Mouse (Mus musculus) cortical plate, adult 2 months (tissue): Measurements from ENCODE around the gene Fam186a. TPM values are rescaled to one million over a fixed set of nuclear protein-coding genes. Genes with fewer than 3 reads are reported as not detected.
"Not testable (repeated sequence)": the region's sequence is repeated elsewhere in the genome, so short reads cannot be mapped to it uniquely, and the experiment has no call there.

Experiments used
- H3K27ac ChIP-seq: fragments of 200-500 bp; 2 replicates; pipeline ENCODE4 v1.5.1; 2012; ENCODE audit warnings: low read length, control low read depth, inconsistent platforms; ENCODE audit not compliant: insufficient read depth
- H3K4me1 ChIP-seq: fragments of 200-500 bp; 2 replicates; pipeline ENCODE4 v1.6.1; 2011; ENCODE audit warnings: low read length; ENCODE audit not compliant: control insufficient read depth, insufficient read depth
- H3K4me3 ChIP-seq: fragments of 200-500 bp; 2 replicates; pipeline ENCODE4 v1.5.1; 2011; ENCODE audit warnings: mild to moderate bottlenecking, low read length, control low read depth; ENCODE audit not compliant: insufficient read depth
- CTCF ChIP-seq: fragments of 200-500 bp; IDR thresholded peaks from 2 replicates; pipeline ENCODE4 v1.5.1; 2011; ENCODE audit warnings: mild to moderate bottlenecking, control low read depth, low read length; ENCODE audit not compliant: insufficient read depth; ENCODE audit errors: extremely low read depth
- POLR2A ChIP-seq: fragments of 200-500 bp; IDR thresholded peaks from 2 replicates; pipeline ENCODE4 v1.6.1; 2011; ENCODE audit warnings: mild to moderate bottlenecking, low read length, control low read depth; ENCODE audit not compliant: insufficient read depth; ENCODE audit errors: extremely low read depth
- polyA plus RNA-seq: library from polyadenylated mRNA; depleted of rRNA; stranded (reverse); fragments of >200 nt; gene quantifications from 2 replicates; pipeline ENCODE4 v1.2.3, GENCODE M21; 2012

Gene Fam186a
- polyA plus RNA-seq, 1 experiment: 0.04 TPM

DNA sequence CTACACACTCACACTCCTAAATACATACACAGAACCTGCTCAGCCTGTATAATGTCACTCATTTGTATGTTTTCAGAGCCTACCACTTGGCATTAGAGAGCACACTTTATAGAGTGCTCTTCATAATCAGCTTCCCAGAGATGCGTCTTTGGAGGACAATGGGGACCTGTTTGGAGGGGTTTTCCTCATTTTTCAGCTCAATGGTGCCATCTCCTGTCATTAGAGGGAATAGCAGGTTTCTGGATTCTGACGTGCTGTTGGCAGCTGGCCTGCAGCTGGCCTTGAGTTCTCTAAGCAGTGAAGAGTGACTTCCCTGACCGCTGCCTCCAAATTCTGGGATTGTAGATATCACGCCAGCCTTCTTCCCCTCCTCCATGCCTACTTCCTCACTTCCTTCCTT is 62.5 kb downstream of the Fam186a start:
- H3K27ac ChIP-seq: no peak overlapping the region
- no peak overlapping the region for H3K4me3 ChIP-seq
- no peaks in the 10 kb centered on the region for H3K4me1 ChIP-seq
- TF ChIP-seq CTCF: peak; percentile 86
- no peak for TF ChIP-seq POLR2A

DNA sequence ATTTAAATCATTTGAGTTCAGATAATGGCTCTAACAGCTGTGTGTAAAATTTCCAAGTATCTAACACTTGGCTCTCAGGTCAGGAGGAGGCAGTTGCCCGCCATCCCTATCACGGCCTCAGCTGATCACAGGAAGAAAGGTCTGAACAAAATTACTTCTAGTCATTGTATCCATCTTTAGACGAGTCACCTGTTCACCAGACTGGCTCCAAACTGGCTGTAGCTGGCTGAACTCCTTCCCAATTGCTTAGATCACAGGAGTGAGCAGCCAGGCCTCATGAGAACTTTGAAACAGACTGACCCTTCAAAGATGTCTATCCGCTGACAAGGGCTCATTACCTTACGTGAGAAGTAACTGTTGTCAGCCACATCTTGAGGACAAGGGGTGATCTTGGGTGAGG is 63.6 kb downstream of the Fam186a start:
- TF ChIP-seq CTCF (no peak), POLR2A (no peak)
- H3K27ac ChIP-seq: no peak overlapping the region

DNA sequence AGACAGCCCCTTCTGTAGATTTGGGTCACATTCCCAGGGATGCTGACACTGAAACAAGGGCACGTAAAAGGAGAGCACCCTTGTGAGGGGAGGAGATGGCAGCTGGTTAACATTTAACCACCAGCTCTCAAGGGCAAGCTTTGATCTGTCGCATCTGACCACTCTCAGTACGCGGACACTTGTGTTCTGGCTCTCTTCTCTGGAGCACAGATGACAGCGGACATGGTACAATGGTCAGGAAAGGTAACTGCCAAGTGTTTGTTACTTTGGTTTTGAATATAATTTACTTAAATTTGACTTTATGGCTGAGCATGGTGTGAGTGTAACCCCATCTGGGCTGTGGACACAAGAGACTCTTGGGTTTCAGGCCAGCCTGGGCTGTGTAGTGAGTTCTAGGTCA is 64.1 kb downstream of the Fam186a start:
- TF ChIP-seq POLR2A: no peak
- TF ChIP-seq CTCF: no peak

More for the DNA sequence above, 63.6 kb downstream of the Fam186a start:
- Histone ChIP-seq H3K4me1 (no peaks in the 10 kb centered on the region), H3K4me3 (no peak overlapping the region)

DNA sequence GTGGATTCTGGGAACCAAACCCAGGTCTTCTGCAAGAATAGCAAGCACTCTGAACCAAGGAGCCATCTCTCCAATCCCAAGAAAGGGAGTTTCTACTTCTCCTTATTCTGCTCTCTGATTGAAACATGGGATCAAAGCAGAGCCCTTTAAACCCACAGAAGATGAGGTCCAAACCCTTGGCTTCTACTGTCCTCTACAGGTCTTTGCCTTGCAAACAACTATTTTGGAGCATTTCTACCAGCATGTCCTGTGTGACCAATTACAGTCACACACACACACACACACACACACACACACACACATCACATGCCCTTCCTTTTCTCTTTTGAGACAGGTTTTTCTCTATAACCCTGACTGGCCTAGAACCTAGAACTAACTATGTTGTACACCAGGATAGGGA is 70.2 kb downstream of the Fam186a start:
- TF ChIP-seq POLR2A (no peak), CTCF (no peak)
- H3K4me1 ChIP-seq: no peaks in the 10 kb centered on the region
- no peak overlapping the region for H3K4me3 ChIP-seq
- no peak overlapping the region for H3K27ac ChIP-seq

More for the DNA sequence above, 64.1 kb downstream of the Fam186a start:
- Histone ChIP-seq H3K4me1 (no peaks in the 10 kb centered on the region), H3K4me3 (no peak overlapping the region), H3K27ac (no peak overlapping the region)

DNA sequence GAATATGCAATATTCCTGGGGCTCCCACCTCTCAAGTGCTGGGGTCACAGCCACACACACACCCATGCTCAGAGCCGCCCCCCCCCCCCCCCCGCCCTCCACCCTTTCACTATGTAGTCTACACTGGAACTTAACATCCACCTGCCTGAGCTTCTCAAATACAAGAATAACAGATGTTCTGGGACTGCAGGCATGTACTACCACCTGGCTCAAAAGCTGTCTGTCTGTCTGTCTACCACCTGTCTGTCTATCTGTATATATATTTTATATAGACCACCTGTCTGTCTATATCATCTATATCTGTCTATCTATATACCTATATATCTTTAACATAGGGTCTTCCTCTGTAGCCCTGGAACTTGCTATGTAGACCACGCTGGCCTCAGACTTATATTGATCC is 75.5 kb downstream of the Fam186a start:
- H3K4me3 ChIP-seq: no peak overlapping the region
- H3K27ac ChIP-seq: no peak overlapping the region
- H3K4me1 ChIP-seq: no peaks in the 10 kb centered on the region
- TF ChIP-seq CTCF (no peak), POLR2A (no peak)

DNA sequence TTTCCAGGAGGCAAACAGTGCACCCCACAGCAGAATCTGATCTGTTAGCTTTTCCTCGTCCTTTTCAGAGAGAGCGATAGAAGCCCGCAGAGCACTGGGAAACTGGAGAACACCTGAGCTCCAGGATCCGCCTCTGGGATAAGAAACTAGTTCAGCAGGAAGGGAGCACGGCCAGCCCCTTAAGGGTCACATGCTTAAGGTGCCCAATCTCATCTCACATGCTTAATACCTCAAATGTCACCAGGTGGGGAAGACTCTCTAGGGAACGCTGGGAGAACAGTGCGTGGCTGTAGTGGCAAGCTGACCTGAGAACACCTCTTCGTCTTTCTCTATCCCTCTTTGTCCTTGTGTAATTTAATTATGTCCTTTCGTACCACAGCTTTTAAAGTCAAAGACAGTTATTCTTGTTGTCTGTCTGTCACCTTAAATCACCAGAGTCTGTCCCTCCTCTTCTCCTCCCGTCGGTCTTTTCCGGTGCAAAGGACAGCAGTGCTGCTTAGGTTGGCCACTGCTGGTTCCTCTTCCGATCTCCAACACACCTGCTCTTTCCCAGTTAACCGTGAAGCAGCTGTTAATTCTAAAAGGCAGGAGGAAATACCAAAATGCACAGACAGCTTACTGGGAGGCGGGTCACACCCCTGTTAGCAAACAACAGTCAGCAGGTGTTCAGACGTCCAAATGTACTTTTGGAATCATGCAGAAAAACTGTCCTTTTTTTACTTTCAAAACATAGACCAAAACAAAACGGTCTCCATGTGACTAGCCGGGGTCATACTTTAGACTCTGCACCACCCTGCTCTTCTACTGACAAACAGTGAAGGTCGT is 76.2 kb downstream of the Fam186a start:
- TF ChIP-seq CTCF (no peak), POLR2A (no peak)
- Histone ChIP-seq H3K27ac (no peak overlapping the region), H3K4me1 (no peaks in the 10 kb centered on the region), H3K4me3 (no peak overlapping the region)

DNA sequence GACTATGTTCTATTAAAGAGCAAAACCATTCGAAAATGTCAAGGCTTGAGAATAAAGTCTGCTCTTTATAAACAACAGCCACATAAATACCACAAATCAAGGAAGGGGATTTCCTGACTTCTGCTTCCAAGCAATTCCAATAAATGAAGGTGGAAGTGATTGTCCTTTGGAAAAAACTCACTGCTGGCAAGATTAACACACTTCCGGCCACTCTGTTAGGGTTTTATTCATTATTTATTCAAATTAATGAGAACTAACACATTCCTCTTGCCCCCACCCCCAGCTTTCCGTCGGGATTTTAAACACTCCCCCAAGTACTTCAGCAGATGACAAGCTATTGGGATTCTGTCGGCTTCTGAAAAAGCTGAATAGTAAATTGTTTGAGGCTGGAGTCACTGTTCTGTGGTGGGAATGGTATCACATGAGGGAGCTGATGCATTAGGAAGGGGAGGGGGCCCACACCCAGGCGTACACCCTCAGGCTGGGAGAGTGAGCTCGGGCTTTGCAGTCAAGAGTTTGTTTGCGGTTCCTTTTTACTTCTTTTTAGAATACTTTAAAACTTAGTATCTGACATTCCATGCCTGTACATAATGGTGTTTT is 77.5 kb downstream of the Fam186a start:
- Histone ChIP-seq H3K27ac (no peak overlapping the region), H3K4me1 (no peaks in the 10 kb centered on the region), H3K4me3 (no peak overlapping the region)
- TF ChIP-seq POLR2A (no peak), CTCF (no peak)

DNA sequence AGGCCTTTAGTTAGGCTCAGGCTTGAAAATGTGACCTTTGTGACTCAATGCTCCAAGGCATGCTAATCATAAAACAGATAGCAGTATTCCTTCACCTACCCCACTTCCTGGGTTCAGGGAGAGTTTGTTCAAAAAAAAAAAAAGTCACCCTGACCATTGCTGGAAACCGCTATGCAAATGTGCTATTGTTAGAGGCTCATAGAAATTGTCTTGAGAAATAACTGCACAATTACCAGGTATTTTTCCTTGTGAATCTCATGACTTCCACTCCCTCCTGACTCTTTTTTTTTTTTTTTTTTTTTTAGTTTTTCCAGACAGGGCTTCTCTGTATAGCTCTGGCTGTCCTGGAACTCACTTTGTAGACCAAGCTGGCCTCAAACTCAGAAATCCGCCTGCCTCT is 79.7 kb downstream of the Fam186a start:
- not testable (repeated sequence) for H3K27ac ChIP-seq, H3K4me1 ChIP-seq

DNA sequence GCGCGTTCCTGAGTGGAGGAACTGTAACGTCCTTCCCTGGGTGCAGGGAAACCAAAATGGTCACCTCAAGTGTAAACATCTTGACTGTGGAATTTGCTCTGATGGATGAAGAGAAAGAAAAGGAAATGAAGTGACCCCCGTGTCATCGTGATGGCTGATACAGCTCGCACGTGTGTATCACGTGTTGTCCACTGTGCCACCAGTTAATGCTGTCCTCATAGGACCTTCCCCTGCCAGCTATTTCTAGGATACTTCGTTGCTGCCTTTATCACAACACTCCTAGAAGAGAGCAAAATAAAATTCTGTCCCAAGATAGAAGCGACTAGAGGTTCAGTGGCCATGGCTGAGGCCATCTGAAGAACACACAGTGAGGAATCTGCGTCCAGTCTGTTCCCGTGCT is 82.8 kb downstream of the Fam186a start:
- no peak overlapping the region for H3K27ac ChIP-seq
- H3K4me3 ChIP-seq: no peak overlapping the region
- TF ChIP-seq POLR2A (no peak), CTCF (no peak)
- H3K4me1 ChIP-seq: no peaks in the 10 kb centered on the region

More for the DNA sequence above, 79.7 kb downstream of the Fam186a start:
- H3K4me3 ChIP-seq: not testable (repeated sequence)

DNA sequence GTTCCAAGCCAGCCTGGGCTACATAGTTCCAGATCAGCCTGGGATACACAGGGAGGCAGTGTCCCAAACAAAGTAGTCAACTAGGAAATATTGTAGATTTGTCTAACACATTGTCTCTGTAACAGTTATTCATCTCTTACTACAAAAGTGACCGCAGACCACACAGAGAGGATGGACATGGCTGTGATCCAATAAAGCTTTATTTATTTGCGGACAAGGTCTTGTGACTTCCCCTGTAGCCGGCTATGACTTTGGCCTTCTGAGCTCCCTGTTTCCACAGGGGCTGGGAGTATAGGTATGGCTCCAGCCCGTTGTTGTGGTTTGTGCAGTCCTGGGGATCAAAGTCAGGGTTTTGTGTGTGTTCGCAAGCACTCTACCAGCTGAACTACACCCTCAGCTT is 88.3 kb downstream of the Fam186a start:
- no peak for TF ChIP-seq POLR2A
- TF ChIP-seq CTCF: no peak
- H3K4me1 ChIP-seq: peaks cover 2% of the 10 kb centered on the region; the same call in 1 of the 2 replicates
- H3K27ac ChIP-seq: no peak overlapping the region
- no peak overlapping the region for H3K4me3 ChIP-seq
